Mouse (Mus musculus) testis, postnatal 14 days (tissue): Measurements from ENCODE around the gene Psmd11.
"Not testable (repeated sequence)": the region's sequence is repeated elsewhere in the genome, so short reads cannot be mapped to it uniquely, and the experiment has no call there.

ENCODE experiments used
- DNase-seq: peaks from one replicate; pipeline ENCODE4 v3.0.0; 2021; ENCODE audit warnings: low spot score

Gene Psmd11

DNA sequence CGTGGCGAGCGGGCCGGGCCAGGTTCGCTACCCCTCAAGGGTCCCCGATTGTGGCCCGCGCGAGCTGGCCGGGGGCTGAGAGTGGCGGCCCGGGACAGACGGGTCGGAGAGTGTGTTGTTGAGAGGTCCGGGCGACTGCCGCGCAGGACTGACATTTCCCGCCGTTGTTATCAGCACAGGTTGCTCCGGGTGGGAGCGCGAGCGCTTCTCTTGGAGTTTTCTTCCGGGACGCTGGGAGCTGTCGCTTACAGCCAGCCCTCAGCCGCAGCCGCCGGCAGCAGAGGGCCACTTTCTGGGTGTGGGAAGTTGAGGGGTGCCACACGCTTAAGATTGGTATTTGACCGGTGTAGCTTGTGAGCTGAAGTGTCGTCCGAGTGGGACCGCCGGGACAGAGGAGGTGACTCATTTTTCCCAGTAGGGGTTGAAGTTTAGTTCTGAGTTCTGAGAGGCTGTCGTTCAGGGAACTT, 627 bp downstream of the Psmd11 start:
- DNase-seq, result peak; percentile 78

- peak; percentile 16 for DNase-seq
These were observed 1.2 kb downstream of the Psmd11 start for GRCm38 (mm10) chr11:80429500-80430166.

GRCm38 (mm10) chr11:80430366-80430910, 2.0 kb downstream of the Psmd11 start:
- no peak for DNase-seq

- no peak for DNase-seq
These were observed 18.5 kb downstream of the Psmd11 start for GRCm38 (mm10) chr11:80446916-80447315.

DNA sequence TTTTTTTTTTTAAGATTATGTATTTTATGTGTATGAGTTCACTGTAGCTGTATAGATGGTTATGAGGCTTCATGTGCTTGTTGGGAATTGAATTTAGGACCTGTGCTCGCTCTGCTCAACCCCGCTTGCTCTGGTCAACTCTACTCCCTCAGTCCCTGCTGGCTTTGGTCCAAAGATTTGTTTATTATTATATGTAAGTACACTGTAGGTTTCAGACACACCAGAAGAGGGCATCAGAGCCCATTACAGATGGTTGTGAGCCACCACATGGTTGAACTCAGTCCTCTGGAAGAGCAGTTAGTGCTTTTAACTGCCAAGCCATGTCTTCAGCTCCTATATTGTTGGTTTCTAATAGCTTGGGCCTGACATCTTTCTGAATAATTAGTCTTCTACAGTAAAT, 21.4 kb downstream of the Psmd11 start:
- no peak for DNase-seq

DNA sequence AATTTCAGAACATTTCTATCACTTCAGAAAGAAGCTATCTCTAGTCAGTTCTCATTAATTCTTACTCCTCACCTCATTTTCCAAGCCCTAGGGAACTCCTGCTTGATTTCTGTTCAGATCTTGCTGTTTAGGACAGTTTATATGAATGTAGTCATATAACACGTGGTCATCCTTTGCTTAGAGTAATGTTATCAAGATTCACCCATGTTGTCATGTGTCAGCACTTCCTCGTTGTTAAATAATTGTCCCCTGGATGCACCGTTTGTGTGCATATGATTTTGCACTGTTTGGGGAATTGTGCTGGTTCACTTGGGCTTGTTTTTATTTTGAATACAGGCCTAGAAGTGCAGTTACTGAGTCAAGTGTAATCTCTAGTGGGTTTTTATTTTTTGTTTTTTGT, 23.8 kb downstream of the Psmd11 start:
- no peak for DNase-seq

DNA sequence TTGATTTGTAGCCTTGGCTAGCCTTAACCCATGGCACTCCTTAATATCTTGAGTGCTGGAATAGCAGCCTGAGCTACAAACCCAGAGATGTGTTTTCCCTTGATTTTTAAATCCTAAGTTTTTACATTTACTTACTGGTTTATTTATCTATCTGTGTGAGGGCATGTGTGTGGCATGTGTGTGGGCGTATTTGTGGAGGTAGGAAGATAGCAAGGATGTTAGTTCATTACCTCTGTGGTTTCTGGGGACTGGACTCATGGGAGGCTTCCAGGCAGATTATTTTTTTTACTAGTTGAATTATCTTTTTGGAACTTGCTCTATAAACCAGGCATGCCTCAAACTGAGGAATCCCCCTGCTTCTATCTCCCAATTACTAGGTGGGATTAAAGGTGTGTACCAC, 24.8 kb downstream of the Psmd11 start:
- DNase-seq, result no peak

DNA sequence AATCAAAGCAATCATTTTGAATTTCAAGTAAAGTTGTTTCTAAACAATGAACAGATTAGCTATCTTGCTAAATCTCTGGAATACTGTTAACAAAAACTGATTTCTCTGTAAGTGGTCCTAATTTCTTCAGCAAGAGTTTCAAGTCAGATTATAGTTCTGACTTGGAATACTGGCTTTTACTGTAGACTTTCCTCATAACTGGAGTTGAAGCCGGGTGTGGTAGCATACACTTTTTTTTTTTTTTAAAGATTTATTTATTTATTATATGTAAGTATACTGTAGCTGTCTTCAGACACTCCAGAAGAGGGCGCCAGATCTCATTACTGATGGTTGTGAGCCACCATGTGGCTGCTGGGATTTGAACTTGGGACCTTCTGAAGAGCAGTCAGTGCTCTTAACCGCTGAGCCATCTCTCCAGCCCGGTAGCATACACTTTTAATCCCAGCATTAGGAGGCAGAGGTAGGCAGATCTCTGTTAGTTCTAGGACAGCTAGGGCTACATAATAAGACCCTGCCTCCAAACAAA, 35.3 kb downstream of the Psmd11 start:
- DNase-seq, result not testable (repeated sequence)

- no peak for DNase-seq
These were observed 43.6 kb downstream of the Psmd11 start for GRCm38 (mm10) chr11:80471836-80472605.

GRCm38 (mm10) chr11:80474175-80474691, 45.8 kb downstream of the Psmd11 start:
- no peak for DNase-seq

GRCm38 (mm10) chr11:80474846-80475245, 46.4 kb downstream of the Psmd11 start:
- no peak for DNase-seq

GRCm38 (mm10) chr11:80475544-80475943, 47.1 kb downstream of the Psmd11 start:
- no peak for DNase-seq

DNA sequence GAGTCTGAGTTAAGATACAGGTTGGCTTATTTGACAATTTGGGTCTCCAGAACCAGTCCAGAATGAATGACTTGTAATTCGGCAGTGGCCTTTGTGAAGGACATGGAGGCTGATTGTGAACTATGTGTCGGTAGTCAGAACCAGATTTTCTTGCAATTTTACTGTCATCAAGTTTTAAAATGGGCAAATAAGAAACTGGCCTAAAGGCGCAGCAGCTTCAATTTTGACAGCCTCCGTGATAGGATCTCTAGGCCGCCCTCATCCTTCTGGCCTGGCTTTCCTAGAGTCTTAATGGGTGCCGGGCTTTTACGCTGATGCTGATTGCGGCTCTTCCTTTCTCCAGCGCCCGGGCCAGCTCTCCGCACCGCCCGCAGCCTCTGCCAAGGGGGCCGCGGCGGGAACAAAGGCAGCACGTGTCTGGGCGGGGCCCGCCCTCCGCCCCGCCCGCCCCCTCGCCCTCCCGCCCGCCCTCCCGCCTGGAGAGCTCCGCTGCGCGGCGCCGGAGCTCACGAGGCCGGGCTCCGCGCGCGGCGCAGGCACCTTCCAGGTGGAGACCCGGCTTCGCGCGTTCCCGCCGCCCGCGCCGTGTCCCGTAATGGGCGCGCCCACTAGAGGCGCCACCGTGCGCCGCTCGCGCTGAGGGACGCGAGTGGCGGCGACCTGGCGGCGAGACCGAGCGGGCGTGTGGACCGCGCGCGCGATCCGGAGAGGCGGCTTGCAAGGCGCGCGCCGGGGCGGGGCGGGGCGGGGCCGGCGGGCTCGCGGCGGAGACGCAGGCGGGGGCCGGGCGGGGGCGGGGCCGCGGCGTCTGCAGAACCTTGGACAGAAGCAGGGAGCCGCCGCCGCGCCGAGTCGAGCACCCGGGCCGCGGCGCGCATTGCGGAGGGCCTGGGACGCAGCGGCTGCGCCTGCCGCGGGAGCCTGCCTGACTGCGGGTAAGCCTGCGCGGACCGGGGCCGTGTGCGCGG, 48.1 kb downstream of the Psmd11 start, which contains the start of gene Cdk5r1:
Cdk5r1 (plus strand) TSS at position 802 of the 968 bp plus-strand sequence.
- peak; percentile 84 for DNase-seq

GRCm38 (mm10) chr11:80477341-80478199, 49.2 kb downstream of the Psmd11 start:
- DNase-seq, result peak; percentile 42

DNA sequence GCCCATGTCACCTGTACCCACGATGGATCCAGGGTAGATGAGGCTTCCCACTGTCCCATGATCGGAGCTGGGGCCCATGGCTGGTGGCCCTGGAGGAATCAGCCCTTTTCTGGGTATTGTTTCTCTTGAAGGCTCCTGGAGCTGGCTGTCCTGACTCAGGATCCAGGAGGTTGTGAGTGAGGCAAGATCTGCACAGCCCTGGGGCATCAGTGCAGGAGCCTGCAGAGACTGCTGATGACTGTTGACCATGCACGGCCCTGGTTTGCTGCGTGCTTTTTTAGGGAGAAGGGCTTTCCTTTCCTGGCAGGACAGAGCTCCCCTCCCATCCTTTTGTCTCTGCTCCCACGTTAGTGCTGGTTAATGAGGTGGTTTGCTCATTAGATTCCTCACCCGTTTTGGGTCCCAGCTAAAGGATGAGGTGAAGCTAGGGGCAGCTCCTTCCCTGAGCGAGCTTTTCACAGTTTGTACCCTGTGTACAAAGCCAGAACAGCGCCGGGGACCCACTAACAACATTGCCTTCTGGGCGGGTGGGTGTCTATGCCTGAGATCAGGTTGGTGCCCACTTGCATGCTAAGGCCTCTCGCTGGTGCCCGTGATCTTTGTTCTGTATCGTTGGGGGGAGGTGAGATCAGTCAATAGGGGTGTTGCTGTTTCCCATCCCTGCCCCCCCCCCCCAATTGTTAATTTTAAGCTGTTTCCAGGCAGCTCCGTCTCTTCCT, 50.4 kb downstream of the Psmd11 start:
- no peak for DNase-seq

DNA sequence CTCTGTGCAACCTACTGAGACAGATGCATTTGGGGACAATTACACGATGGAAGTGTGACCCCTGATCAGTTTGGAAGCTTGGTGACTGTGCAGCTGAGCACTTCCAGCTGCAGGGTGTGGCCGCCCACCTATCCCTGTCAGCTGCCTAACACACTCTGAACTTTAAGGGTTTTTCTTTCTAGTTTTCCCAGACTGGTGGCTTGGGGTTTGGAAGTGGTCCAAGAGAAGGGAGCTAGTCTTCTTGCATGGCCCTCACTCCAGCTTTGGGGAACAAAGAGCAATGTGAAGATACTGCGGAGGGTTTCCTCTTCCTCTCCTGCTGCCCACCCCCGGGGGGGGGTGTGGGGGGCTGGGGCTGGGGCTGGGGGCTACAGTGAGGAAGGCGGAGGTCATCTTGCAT, 51.0 kb downstream of the Psmd11 start:
- DNase-seq, result no peak

- DNase-seq, result no peak
These were observed 51.8 kb downstream of the Psmd11 start for GRCm38 (mm10) chr11:80479906-80480866.

GRCm38 (mm10) chr11:80481409-80482050, 53.1 kb downstream of the Psmd11 start:
- no peak for DNase-seq
